Mouse (Mus musculus) intestine, postnatal 0 days (tissue): ENCODE data around the gene Alkbh7. TPM values are rescaled to one million over a fixed set of nuclear protein-coding genes. Genes with fewer than 3 reads are reported as not detected.

Experiments used
- ATAC-seq: fragments of 200-750 bp; cut with Nextera tagmentation; 2 replicates; pipeline ENCODE4 v1.8.0; 2017; ENCODE audit warnings: mild to moderate bottlenecking, moderate TSS enrichment, moderate library complexity
- H3K27ac ChIP-seq: fragments of 300-500 bp; sonication (generic); 2 replicates; pipeline ENCODE4 v1.5.1; 2014; ENCODE audit warnings: mild to moderate bottlenecking, low read depth, low read length, moderate library complexity
- H3K27me3 ChIP-seq: fragments of 300-500 bp; sonication (generic); replicated peaks from 2 replicates; pipeline ENCODE4 v1.6.1; 2014; ENCODE audit warnings: low read length, mixed read lengths; ENCODE audit not compliant: control insufficient read depth, insufficient read depth
- H3K36me3 ChIP-seq: fragments of 300-500 bp; sonication (generic); 2 replicates; pipeline ENCODE4 v1.6.1; 2014; ENCODE audit warnings: mild to moderate bottlenecking, moderate library complexity; ENCODE audit not compliant: control insufficient read depth, insufficient read depth
- H3K4me1 ChIP-seq: fragments of 300-500 bp; sonication (generic); replicated peaks from 2 replicates; pipeline ENCODE4 v1.6.1; 2014; ENCODE audit warnings: antibody characterized with exemption, low read length, mixed read lengths; ENCODE audit not compliant: control insufficient read depth, insufficient read depth
- H3K4me2 ChIP-seq: fragments of 300-500 bp; sonication (generic); replicated peaks from 2 replicates; pipeline ENCODE4 v1.6.1; 2014; ENCODE audit warnings: low read depth, mild to moderate bottlenecking, moderate library complexity
- H3K4me3 ChIP-seq: fragments of 300-500 bp; sonication (generic); 2 replicates; pipeline ENCODE4 v1.5.1; 2014; ENCODE audit warnings: low read depth, low read length
- H3K9ac ChIP-seq: fragments of 300-500 bp; sonication (generic); 2 replicates; pipeline ENCODE4 v1.6.1; 2014; ENCODE audit warnings: mild to moderate bottlenecking, low read depth, low read length
- H3K9me3 ChIP-seq: fragments of 300-500 bp; sonication (generic); 2 replicates; pipeline ENCODE4 v1.6.1; 2016; ENCODE audit warnings: mixed run types; ENCODE audit not compliant: control insufficient read depth
- CTCF ChIP-seq: sonication (generic); IDR thresholded peaks from 2 replicates; pipeline ENCODE4 v1.5.1; 2016; ENCODE audit warnings: low read depth, mild to moderate bottlenecking, control low read depth, antibody characterized with exemption, moderate library complexity
- whole genome bisulfite sequencing: fragments of 180-500 bp; shearing (Covaris S2); extraction: QIAGEN DNeasy Blood & Tissue Kit; methylation state at CpG from one replicate; pipeline ENCODE4 v1.1.7; 2014; 5-methylcytosine and 5-hydroxymethylcytosine counted together
- polyA plus RNA-seq: library from polyadenylated mRNA; unstranded; fragments of >200 nt; fragmentation: Nextera tagmentation; extraction: Ambion mirVana; gene quantifications from 2 replicates; pipeline ENCODE4 v1.2.1, GENCODE M21; 2015

Gene Alkbh7
- polyA plus RNA-seq, 1 experiment from 2014 or later = 25.7 TPM

DNA sequence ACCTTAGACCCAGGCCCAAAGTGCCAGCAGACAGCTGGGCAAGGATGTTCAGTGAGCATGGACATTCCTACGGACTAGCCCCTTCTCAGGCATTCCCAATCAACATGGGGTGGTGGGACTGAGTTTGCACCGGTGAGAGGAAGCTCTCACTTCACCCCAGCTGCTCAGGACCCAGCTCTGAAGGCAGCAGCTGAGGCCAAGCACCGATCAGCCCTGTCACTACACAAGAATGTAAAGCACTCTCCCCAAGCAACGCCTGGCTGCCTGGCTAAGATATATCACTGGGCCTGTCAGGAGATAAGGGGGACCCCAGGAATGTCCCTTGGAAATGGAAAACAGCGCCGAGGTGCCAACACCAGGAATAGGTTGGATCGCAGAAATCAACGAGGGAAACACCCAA is 4.1 kb downstream of the Alkbh7 start:
- no peak overlapping the region for H3K4me3 ChIP-seq
- 0 out of 2 replicates have a peak, but pooled peaks cover 3% of the 10 kb centered on the region for H3K4me1 ChIP-seq
- peaks cover 51% of the 10 kb centered on the region for H3K36me3 ChIP-seq
- WGBS = 46% methylated on average over 8 of the region's 8 CpGs
- no peak overlapping the region for H3K9ac ChIP-seq
- no peak for TF ChIP-seq CTCF
- no peaks in the 10 kb centered on the region for H3K27me3 ChIP-seq
- ATAC-seq = no peak
- no peaks in the 10 kb centered on the region for H3K9me3 ChIP-seq
- H3K4me2 ChIP-seq = no peak overlapping the region
- no peak overlapping the region for H3K27ac ChIP-seq

DNA sequence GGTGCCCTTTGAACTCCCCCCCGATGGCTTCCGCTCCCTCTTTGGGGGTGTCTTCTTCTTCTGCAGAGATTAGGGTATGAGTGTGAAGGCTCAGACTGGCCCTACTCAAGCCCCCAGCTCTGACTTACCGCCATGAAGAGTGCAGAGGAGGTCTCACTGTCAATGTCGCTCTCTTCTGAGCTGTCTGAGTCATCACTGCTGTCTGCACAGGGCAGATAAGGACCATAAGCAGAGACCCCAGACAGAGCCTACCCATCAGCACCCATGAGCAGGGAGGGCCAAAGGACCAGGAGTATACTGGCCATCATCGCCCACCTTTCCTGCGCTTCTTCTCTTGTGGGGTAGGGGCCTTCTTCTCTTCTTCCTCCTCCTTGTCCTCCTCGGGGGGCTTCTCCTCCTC is 6.9 kb downstream of the Alkbh7 start:
- H3K36me3 ChIP-seq = peaks cover 73% of the 10 kb centered on the region

DNA sequence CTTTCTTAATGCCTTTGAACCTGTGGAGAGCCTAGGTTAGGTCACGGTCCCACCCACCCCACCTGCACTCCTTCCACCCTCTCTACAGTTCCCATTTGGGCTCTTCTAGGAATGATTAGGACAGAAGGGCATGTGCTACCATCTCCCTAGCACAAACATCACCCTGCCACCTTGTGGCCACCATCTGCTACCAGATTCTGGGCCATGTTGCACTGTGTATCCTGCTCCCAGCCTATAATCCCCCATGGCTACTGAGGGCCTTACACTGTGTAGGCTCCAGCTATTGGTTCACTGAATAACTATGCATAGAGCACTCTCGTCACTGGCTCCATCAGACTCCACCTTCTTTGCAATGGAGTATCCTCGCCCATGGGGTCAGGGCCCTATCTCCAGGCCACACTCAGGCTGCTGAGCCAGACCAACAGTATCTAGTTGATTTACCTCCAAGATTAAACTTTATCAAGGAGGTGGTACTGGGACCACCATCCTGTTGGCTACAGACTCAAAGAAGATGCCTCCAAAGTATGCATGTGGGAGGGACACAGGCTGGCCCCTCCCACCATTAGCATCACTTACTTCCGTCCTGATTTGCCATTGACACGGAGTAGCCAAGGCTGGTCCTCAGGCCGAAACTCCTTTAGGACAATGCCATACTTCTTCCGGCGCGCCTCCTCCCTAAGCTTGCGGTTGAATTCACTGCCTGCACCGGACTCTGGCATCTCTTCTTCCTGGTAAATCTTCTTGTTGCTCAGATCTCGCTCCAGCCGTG is 10.2 kb downstream of the Alkbh7 start:
- no peaks in the 10 kb centered on the region for H3K9me3 ChIP-seq
- no peak overlapping the region for H3K4me3 ChIP-seq
- WGBS = 93% methylated on average over 13 of the region's 13 CpGs
- H3K4me2 ChIP-seq = no peak overlapping the region
- H3K27ac ChIP-seq = no peak overlapping the region
- peak; percentile 61 for TF ChIP-seq CTCF
- H3K9ac ChIP-seq = no peak overlapping the region
- H3K4me1 ChIP-seq = no peaks in the 10 kb centered on the region
- peaks cover 63% of the 10 kb centered on the region for H3K36me3 ChIP-seq
- ATAC-seq = no peak
- H3K27me3 ChIP-seq = no peaks in the 10 kb centered on the region

More for the DNA sequence above, 6.9 kb downstream of the Alkbh7 start:
- H3K9me3 ChIP-seq = no peaks in the 10 kb centered on the region
- H3K9ac ChIP-seq = no peak overlapping the region
- no peak overlapping the region for H3K4me3 ChIP-seq
- no peak for ATAC-seq
- H3K27me3 ChIP-seq = no peaks in the 10 kb centered on the region
- no peak overlapping the region for H3K27ac ChIP-seq
- WGBS = 92% methylated on average over 7 of the region's 7 CpGs
- TF ChIP-seq CTCF = no peak
- H3K4me2 ChIP-seq = no peak overlapping the region
- no peaks in the 10 kb centered on the region for H3K4me1 ChIP-seq

DNA sequence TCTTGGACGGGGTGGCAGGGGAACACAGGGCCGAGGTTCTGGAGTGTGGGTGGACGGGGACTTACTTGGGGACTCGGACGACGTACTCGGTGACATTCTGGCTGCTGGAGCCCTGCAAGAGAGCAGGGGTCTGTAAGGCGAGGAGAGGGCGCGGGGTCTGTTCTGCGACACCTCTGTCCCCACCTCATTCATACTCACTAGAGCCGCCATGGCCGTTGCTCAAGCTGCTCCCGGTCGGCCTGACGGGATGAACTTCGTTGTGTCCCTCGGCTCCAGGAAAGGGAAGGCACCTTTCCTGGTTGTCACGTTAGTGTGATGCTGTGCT is 13.7 kb downstream of the Alkbh7 start:
- H3K4me2 ChIP-seq = peak overlapping the region; percentile 89
- H3K9me3 ChIP-seq = no peaks in the 10 kb centered on the region
- peaks cover 29% of the 10 kb centered on the region for H3K36me3 ChIP-seq
- under 1% methylated on average over 19 of the region's 19 CpGs for WGBS
- peak overlapping the region; percentile 70 for H3K4me3 ChIP-seq
- H3K4me1 ChIP-seq = no peaks in the 10 kb centered on the region
- peak overlapping the region; percentile 73 for H3K27ac ChIP-seq
- peak; percentile 61 for ATAC-seq
- H3K27me3 ChIP-seq = no peaks in the 10 kb centered on the region
- peak overlapping the region; percentile 78 for H3K9ac ChIP-seq
- TF ChIP-seq CTCF = no peak

DNA sequence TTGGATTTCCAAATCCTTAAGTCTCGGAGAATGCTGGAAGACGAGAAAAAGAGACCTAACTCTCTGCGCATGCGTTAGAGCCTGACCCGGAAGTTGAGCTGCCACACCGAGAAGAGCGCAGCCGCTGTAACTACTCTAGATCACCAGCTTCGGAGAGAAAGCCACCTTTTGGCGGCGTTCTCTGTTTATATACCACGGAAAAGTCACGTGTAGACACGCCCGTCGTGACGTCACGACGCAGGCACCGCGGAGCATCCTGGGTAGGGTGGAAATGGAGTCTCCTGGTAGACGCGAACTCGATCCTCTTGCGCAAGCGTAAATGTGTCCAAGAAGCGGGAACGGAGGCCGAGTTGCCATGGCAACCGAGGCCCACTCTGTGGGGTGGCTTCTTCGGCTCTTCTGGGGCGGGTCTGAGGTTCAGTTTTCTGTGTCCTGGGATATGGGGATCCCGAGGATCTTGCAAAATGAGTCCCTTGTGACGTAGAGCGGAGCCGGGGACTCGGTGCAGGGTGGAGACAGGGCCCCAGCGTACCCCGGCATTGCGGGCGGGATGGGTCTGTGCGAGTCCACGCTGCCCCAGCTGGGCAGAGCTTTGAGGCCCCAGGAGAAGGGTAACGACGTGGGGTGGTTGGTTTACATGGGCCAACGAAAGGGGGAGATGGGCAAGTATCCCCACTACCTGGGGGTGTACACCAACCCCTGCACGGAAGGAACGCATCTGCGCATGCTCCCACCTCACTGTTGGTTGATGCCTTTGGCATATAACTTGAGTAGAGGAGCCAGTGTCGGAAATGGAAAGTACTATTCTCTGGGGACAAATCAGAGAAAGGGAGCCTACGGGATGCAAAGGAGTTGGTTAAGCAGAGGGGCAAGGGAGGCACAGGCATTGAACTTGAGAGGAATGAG is 14.3 kb downstream of the Alkbh7 start, which contains the start of the genes Gtf2f1 and Gm17949:
TSS of gene Gtf2f1 (minus strand) at position 53 of the 906 bp plus-strand sequence.
TSS of gene Gm17949 (plus strand) at position 234 of the 906 bp plus-strand sequence.
- Histone ChIP-seq H3K4me1 (no peaks in the 10 kb centered on the region), H3K36me3 (peaks cover 23% of the 10 kb centered on the region), H3K27me3 (no peaks in the 10 kb centered on the region), H3K9me3 (no peaks in the 10 kb centered on the region), H3K4me3 (peak within 1 kb of the TSS; percentile 70), H3K27ac (peak within 1 kb of the TSS; percentile 75), H3K9ac (peak within 1 kb of the TSS; percentile 78), H3K4me2 (peak within 1 kb of the TSS; percentile 89)
- ATAC-seq = peak; percentile 92
- peak; percentile 35; the same call in 1 of the 2 replicates for TF ChIP-seq CTCF
- under 1% methylated on average over 51 of the region's 51 CpGs for WGBS

DNA sequence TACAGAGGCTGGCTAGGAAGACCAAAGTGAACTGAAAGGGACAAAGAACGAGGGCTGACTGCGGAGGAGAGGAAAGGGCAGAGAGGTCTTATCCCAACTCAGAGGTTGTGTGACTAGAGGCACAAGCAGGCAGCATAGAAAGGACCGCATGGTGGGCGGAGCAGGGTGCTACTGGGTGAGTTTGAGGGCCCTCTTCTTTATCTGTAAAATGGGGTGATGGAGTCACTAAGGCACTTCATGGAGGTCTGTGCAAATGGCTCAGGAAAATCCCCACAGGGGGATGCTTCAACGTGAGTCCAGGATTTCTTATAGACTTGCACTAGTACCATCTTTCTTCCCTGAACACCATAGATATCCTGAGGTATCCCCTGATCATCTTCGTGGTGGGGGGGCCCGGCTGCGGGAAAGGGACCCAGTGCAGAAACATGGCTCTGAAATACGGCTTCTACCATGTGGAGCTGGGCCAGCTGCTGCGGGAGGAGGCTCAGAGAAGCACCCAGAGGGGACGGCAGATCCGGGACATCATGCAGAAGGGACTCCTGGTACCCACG is 15.2 kb downstream of the Alkbh7 start:
- no peak for TF ChIP-seq CTCF
- peak overlapping the region; percentile 70 for H3K4me3 ChIP-seq

More for the DNA sequence above, 15.2 kb downstream of the Alkbh7 start:
- Histone ChIP-seq H3K27me3 (no peaks in the 10 kb centered on the region), H3K36me3 (peaks cover 14% of the 10 kb centered on the region), H3K9me3 (no peaks in the 10 kb centered on the region), H3K27ac (peak overlapping the region; percentile 75), H3K9ac (no peak overlapping the region), H3K4me1 (no peaks in the 10 kb centered on the region), H3K4me2 (peak overlapping the region; percentile 84)
- 78% methylated on average over 13 of the region's 13 CpGs for WGBS
- ATAC-seq = no peak
